Mouse (Mus musculus) ovary, adult 18-20 months (tissue): Measurements from ENCODE around the gene Cela3b.

Source experiments
- DNase-seq: peaks from one replicate; pipeline ENCODE4 v3.0.0; 2022; ENCODE audit warnings: low spot score, mixed read lengths

Gene Cela3b

GRCm38 (mm10) chr4:137430502-137430901 is at the start of gene Cela3b:
Gene Cela3b, minus strand, starts transcription at chr4:137430540.
- DNase-seq = no peak

GRCm38 (mm10) chr4:137479757-137480156 is 49.4 kb upstream of the Cela3b start:
- DNase-seq = no peak

- no peak for DNase-seq
These were observed 48.0 kb upstream of the Cela3b start for GRCm38 (mm10) chr4:137478306-137478705.

- DNase-seq = no peak
These were observed 47.3 kb upstream of the Cela3b start for GRCm38 (mm10) chr4:137477611-137478010.

GRCm38 (mm10) chr4:137476761-137477237 is 46.5 kb upstream of the Cela3b start:
- DNase-seq = no peak

GRCm38 (mm10) chr4:137476065-137476760 is 45.9 kb upstream of the Cela3b start:
- no peak for DNase-seq

GRCm38 (mm10) chr4:137475271-137476050 is 45.1 kb upstream of the Cela3b start:
- no peak for DNase-seq

GRCm38 (mm10) chr4:137474694-137475093 is 44.4 kb upstream of the Cela3b start:
- DNase-seq = no peak

- peak; percentile 74 for DNase-seq
These were observed 43.5 kb upstream of the Cela3b start for GRCm38 (mm10) chr4:137473701-137474388.

GRCm38 (mm10) chr4:137473240-137473639 is 42.9 kb upstream of the Cela3b start:
- no peak for DNase-seq

- DNase-seq = no peak
These were observed 41.0 kb upstream of the Cela3b start for GRCm38 (mm10) chr4:137471326-137471725.

- no peak for DNase-seq
These were observed 40.5 kb upstream of the Cela3b start for GRCm38 (mm10) chr4:137470701-137471317.

GRCm38 (mm10) chr4:137469845-137470692 is 39.7 kb upstream of the Cela3b start:
- DNase-seq = no peak

- DNase-seq = no peak
These were observed 38.9 kb upstream of the Cela3b start for GRCm38 (mm10) chr4:137469081-137469844.

- peak; percentile 94 for DNase-seq
These were observed 38.1 kb upstream of the Cela3b start, which contains the start of gene Hspg2 for GRCm38 (mm10) chr4:137468260-137469080. Gene Hspg2, plus strand, starts transcription at chr4:137468769.

- DNase-seq = no peak
These were observed 37.2 kb upstream of the Cela3b start for GRCm38 (mm10) chr4:137467525-137467924.

GRCm38 (mm10) chr4:137466991-137467390 is 36.7 kb upstream of the Cela3b start:
- no peak for DNase-seq

- no peak for DNase-seq
These were observed 34.9 kb upstream of the Cela3b start for GRCm38 (mm10) chr4:137465125-137465787.
